Mouse (Mus musculus): ENCODE measurements around the gene Cpa4. TPM values are rescaled to one million over a fixed set of nuclear protein-coding genes. Genes with fewer than 3 reads are reported as not detected.

The Cpa4 gene
- polyA plus RNA-seq, 1 experiment from 2014 or later, result 0.08 TPM

- H3K9ac ChIP-seq (ENCODE audit: low read length), result no peak overlapping the region
- no peak overlapping the region for H3K27ac ChIP-seq (ENCODE audit: low read length)
- H3K9me3 ChIP-seq (ENCODE audit: control insufficient read depth, low read length), result no peaks in the 10 kb centered on the region
- 77% methylated on average over 6 of the region's 6 CpGs for WGBS
- H3K36me3 ChIP-seq (ENCODE audit: control insufficient read depth, insufficient read depth, low read length), result no peaks in the 10 kb centered on the region
- no peak overlapping the region for H3K4me2 ChIP-seq (ENCODE audit: low read depth, low read length)
- no peak overlapping the region for H3K4me3 ChIP-seq (ENCODE audit: low read length)
- no peaks in the 10 kb centered on the region for H3K27me3 ChIP-seq (ENCODE audit: control insufficient read depth, insufficient read depth, low read depth, low read length)
- peaks cover 19% of the 10 kb centered on the region for H3K4me1 ChIP-seq (replicated peaks; ENCODE audit: control insufficient read depth, insufficient read depth, low read length)
- no peak for ATAC-seq (ENCODE audit: low read depth)
Measured at GRCm38 (mm10) chr6:30614251-30614650, 46.1 kb downstream of the Cpa4 start.

- no peak overlapping the region for H3K27ac ChIP-seq (ENCODE audit: low read length)
- 45% methylated on average over 4 of the region's 4 CpGs for WGBS
- H3K9me3 ChIP-seq (ENCODE audit: control insufficient read depth, low read length), result no peaks in the 10 kb centered on the region
- no peak overlapping the region for H3K4me2 ChIP-seq (ENCODE audit: low read depth, low read length)
- H3K4me3 ChIP-seq (ENCODE audit: low read length), result no peak overlapping the region
- no peaks in the 10 kb centered on the region for H3K27me3 ChIP-seq (ENCODE audit: control insufficient read depth, insufficient read depth, low read depth, low read length)
- no peak for ATAC-seq (ENCODE audit: low read depth)
- H3K36me3 ChIP-seq (ENCODE audit: control insufficient read depth, insufficient read depth, low read length), result no peaks in the 10 kb centered on the region
- peaks cover 19% of the 10 kb centered on the region for H3K4me1 ChIP-seq (replicated peaks; ENCODE audit: control insufficient read depth, insufficient read depth, low read length)
- H3K9ac ChIP-seq (ENCODE audit: low read length), result no peak overlapping the region
Measured at GRCm38 (mm10) chr6:30615741-30616140, 47.6 kb downstream of the Cpa4 start.

GRCm38 (mm10) chr6:30616491-30616941 is 48.3 kb downstream of the Cpa4 start:
- H3K4me3 ChIP-seq (ENCODE audit: low read length), result no peak overlapping the region
- no peak overlapping the region for H3K4me2 ChIP-seq (ENCODE audit: low read depth, low read length)
- no peaks in the 10 kb centered on the region for H3K27me3 ChIP-seq (ENCODE audit: control insufficient read depth, insufficient read depth, low read depth, low read length)
- no peak overlapping the region; the same call in 1 of the 2 replicates for H3K9ac ChIP-seq (ENCODE audit: low read length)
- WGBS, result 28% methylated on average over 8 of the region's 8 CpGs
- H3K9me3 ChIP-seq (ENCODE audit: control insufficient read depth, low read length), result no peaks in the 10 kb centered on the region
- H3K4me1 ChIP-seq (replicated peaks; ENCODE audit: control insufficient read depth, insufficient read depth, low read length), result peaks cover 19% of the 10 kb centered on the region
- no peaks in the 10 kb centered on the region for H3K36me3 ChIP-seq (ENCODE audit: control insufficient read depth, insufficient read depth, low read length)
- no peak overlapping the region for H3K27ac ChIP-seq (ENCODE audit: low read length)
- ATAC-seq (ENCODE audit: low read depth), result 0 out of 2 replicates have a peak, but pooled peaks have one; percentile 34

GRCm38 (mm10) chr6:30617020-30617958 is 49.1 kb downstream of the Cpa4 start:
- H3K9ac ChIP-seq (ENCODE audit: low read length), result peak overlapping the region; percentile 50
- ATAC-seq (ENCODE audit: low read depth), result 0 out of 2 replicates have a peak, but pooled peaks have one; percentile 2
- no peaks in the 10 kb centered on the region for H3K9me3 ChIP-seq (ENCODE audit: control insufficient read depth, low read length)
- peaks cover 20% of the 10 kb centered on the region for H3K4me1 ChIP-seq (replicated peaks; ENCODE audit: control insufficient read depth, insufficient read depth, low read length)
- 22% methylated on average over 11 of the region's 13 CpGs for WGBS
- peak overlapping the region; percentile 20; the same call in 1 of the 2 replicates for H3K4me3 ChIP-seq (ENCODE audit: low read length)
- H3K27me3 ChIP-seq (ENCODE audit: control insufficient read depth, insufficient read depth, low read depth, low read length), result no peaks in the 10 kb centered on the region
- H3K4me2 ChIP-seq (ENCODE audit: low read depth, low read length), result peak overlapping the region; percentile 46
- H3K36me3 ChIP-seq (ENCODE audit: control insufficient read depth, insufficient read depth, low read length), result no peaks in the 10 kb centered on the region
- H3K27ac ChIP-seq (ENCODE audit: low read length), result no peak overlapping the region

GRCm38 (mm10) chr6:30617959-30618590 is 49.9 kb downstream of the Cpa4 start:
- WGBS, result 23% methylated on average over 18 of the region's 18 CpGs
- H3K36me3 ChIP-seq (ENCODE audit: control insufficient read depth, insufficient read depth, low read length), result no peaks in the 10 kb centered on the region
- H3K9me3 ChIP-seq (ENCODE audit: control insufficient read depth, low read length), result no peaks in the 10 kb centered on the region
- H3K9ac ChIP-seq (ENCODE audit: low read length), result peak overlapping the region; percentile 50
- no peaks in the 10 kb centered on the region for H3K27me3 ChIP-seq (ENCODE audit: control insufficient read depth, insufficient read depth, low read depth, low read length)
- H3K27ac ChIP-seq (ENCODE audit: low read length), result no peak overlapping the region; the same call in 1 of the 2 replicates
- peak overlapping the region; percentile 46 for H3K4me2 ChIP-seq (ENCODE audit: low read depth, low read length)
- peaks cover 22% of the 10 kb centered on the region for H3K4me1 ChIP-seq (replicated peaks; ENCODE audit: control insufficient read depth, insufficient read depth, low read length)
- peak overlapping the region; percentile 20; the same call in 1 of the 2 replicates for H3K4me3 ChIP-seq (ENCODE audit: low read length)
- ATAC-seq (ENCODE audit: low read depth), result peak; percentile 51

- no peaks in the 10 kb centered on the region for H3K27me3 ChIP-seq (ENCODE audit: control insufficient read depth, insufficient read depth, low read depth, low read length)
- H3K27ac ChIP-seq (ENCODE audit: low read length), result 0 out of 2 replicates have a peak overlapping the region, but pooled peaks have one; percentile 0
- H3K36me3 ChIP-seq (ENCODE audit: control insufficient read depth, insufficient read depth, low read length), result no peaks in the 10 kb centered on the region
- no peak overlapping the region for H3K9ac ChIP-seq (ENCODE audit: low read length)
- no peak for ATAC-seq (ENCODE audit: low read depth)
- H3K4me1 ChIP-seq (replicated peaks; ENCODE audit: control insufficient read depth, insufficient read depth, low read length), result peaks cover 22% of the 10 kb centered on the region
- no peak overlapping the region for H3K4me2 ChIP-seq (ENCODE audit: low read depth, low read length)
- H3K4me3 ChIP-seq (ENCODE audit: low read length), result no peak overlapping the region
- H3K9me3 ChIP-seq (ENCODE audit: control insufficient read depth, low read length), result no peaks in the 10 kb centered on the region
- 41% methylated on average over 6 of the region's 6 CpGs for WGBS
Measured at GRCm38 (mm10) chr6:30618735-30619134, 50.6 kb downstream of the Cpa4 start.

- WGBS, result 90% methylated on average over 5 of the region's 5 CpGs
- no peak overlapping the region for H3K4me2 ChIP-seq (ENCODE audit: low read depth, low read length)
- ATAC-seq (ENCODE audit: low read depth), result no peak
- H3K36me3 ChIP-seq (ENCODE audit: control insufficient read depth, insufficient read depth, low read length), result no peaks in the 10 kb centered on the region
- no peaks in the 10 kb centered on the region for H3K9me3 ChIP-seq (ENCODE audit: control insufficient read depth, low read length)
- H3K4me3 ChIP-seq (ENCODE audit: low read length), result no peak overlapping the region
- H3K27ac ChIP-seq (ENCODE audit: low read length), result no peak overlapping the region
- peaks cover 22% of the 10 kb centered on the region for H3K4me1 ChIP-seq (replicated peaks; ENCODE audit: control insufficient read depth, insufficient read depth, low read length)
- H3K9ac ChIP-seq (ENCODE audit: low read length), result no peak overlapping the region
- H3K27me3 ChIP-seq (ENCODE audit: control insufficient read depth, insufficient read depth, low read depth, low read length), result no peaks in the 10 kb centered on the region
Measured at GRCm38 (mm10) chr6:30619606-30620005, 51.4 kb downstream of the Cpa4 start.

- Histone ChIP-seq H3K27ac (ENCODE audit: low read length) (peak overlapping the region; percentile 73; the same call in 1 of the 2 replicates), H3K27me3 (ENCODE audit: control insufficient read depth, insufficient read depth, low read depth, low read length) (no peaks in the 10 kb centered on the region), H3K4me2 (ENCODE audit: low read depth, low read length) (no peak overlapping the region), H3K9ac (ENCODE audit: low read length) (no peak overlapping the region), H3K36me3 (ENCODE audit: control insufficient read depth, insufficient read depth, low read length) (no peaks in the 10 kb centered on the region), H3K4me3 (ENCODE audit: low read length) (no peak overlapping the region), H3K9me3 (ENCODE audit: control insufficient read depth, low read length) (no peaks in the 10 kb centered on the region), H3K4me1 (replicated peaks; ENCODE audit: control insufficient read depth, insufficient read depth, low read length) (peaks cover 22% of the 10 kb centered on the region)
- ATAC-seq (ENCODE audit: low read depth), result no peak
- 74% methylated on average over 4 of the region's 4 CpGs for WGBS
Measured at GRCm38 (mm10) chr6:30620591-30620990, 52.4 kb downstream of the Cpa4 start.

- Histone ChIP-seq H3K27me3 (ENCODE audit: control insufficient read depth, insufficient read depth, low read depth, low read length) (no peaks in the 10 kb centered on the region), H3K4me2 (ENCODE audit: low read depth, low read length) (no peak overlapping the region), H3K4me1 (replicated peaks; ENCODE audit: control insufficient read depth, insufficient read depth, low read length) (peaks cover 22% of the 10 kb centered on the region), H3K27ac (ENCODE audit: low read length) (peak overlapping the region; percentile 73), H3K4me3 (ENCODE audit: low read length) (no peak overlapping the region), H3K9me3 (ENCODE audit: control insufficient read depth, low read length) (no peaks in the 10 kb centered on the region), H3K9ac (ENCODE audit: low read length) (no peak overlapping the region), H3K36me3 (ENCODE audit: control insufficient read depth, insufficient read depth, low read length) (no peaks in the 10 kb centered on the region)
- ATAC-seq (ENCODE audit: low read depth), result no peak
- 78% methylated on average over 6 of the region's 6 CpGs for WGBS
Measured at GRCm38 (mm10) chr6:30620994-30621393, 52.8 kb downstream of the Cpa4 start.
